ENCODE assay signal across 21 mouse cellular contexts in genomic region chr3:122766930-122767329, GRCm38 (mm10). TPM values are rescaled to one million over a fixed set of nuclear protein-coding genes. Genes with fewer than 3 reads are reported as not detected.
DNase-seq lines count a peak whose midpoint lies in the region; ATAC-seq and TF ChIP-seq lines count a peak whose summit lies in the region.
"Had no signal": no experiment of that assay in that cellular context is flagged by ENCODE, and none has a peak within 500 bp of the region (broad histone marks: within the 10 kb centered on the region; RNA-seq: fewer than 3 reads in every experiment).

No protein-coding gene starts in this region.

- no peak for TF ChIP-seq EP300 in stomach, postnatal 0 days (optimal IDR thresholded peaks at IDR 0.05)

- H3K27me3 ChIP-seq in forebrain, embryonic 12.5 days = no peaks in the 10 kb centered on the region
- H3K27me3 ChIP-seq in forebrain, embryonic 11.5 days (ENCODE audit: control insufficient read depth, insufficient read depth, low read length) = no peaks in the 10 kb centered on the region
- no peaks in the 10 kb centered on the region for H3K27me3 ChIP-seq in stomach, embryonic 14.5 days (ENCODE audit: control insufficient read depth, insufficient read depth, low read length)
- no peaks in the 10 kb centered on the region for H3K27me3 ChIP-seq in stomach, postnatal 0 days (ENCODE audit: control insufficient read depth, insufficient read depth, low read length)
- H3K27me3 ChIP-seq: embryonic facial prominence, embryonic 13.5 days; heart, embryonic 12.5 days; hindbrain, embryonic 12.5 days; kidney, embryonic 15.5 days; limb, embryonic 15.5 days; Patski had no signal

- no peaks in the 10 kb centered on the region for H3K4me1 ChIP-seq in forebrain, embryonic 12.5 days
- H3K4me1 ChIP-seq in forebrain, embryonic 11.5 days (replicated peaks; ENCODE audit: control insufficient read depth, insufficient read depth, low read length) = no peaks in the 10 kb centered on the region
- peaks cover 4% of the 10 kb centered on the region; the same call in 1 of the 2 replicates for H3K4me1 ChIP-seq in stomach, embryonic 14.5 days (ENCODE audit: control insufficient read depth, insufficient read depth, low read length)
- H3K4me1 ChIP-seq in stomach, postnatal 0 days (replicated peaks; ENCODE audit: control insufficient read depth, insufficient read depth) = no peaks in the 10 kb centered on the region; the same call in 1 of the 2 replicates
- H3K4me1 ChIP-seq: hindbrain, embryonic 12.5 days; kidney, embryonic 15.5 days; limb, embryonic 15.5 days had no signal

- intact Hi-C loops in left cerebral cortex, postnatal 25 days (cut with DNase I) = loop anchor here (5.0 kb wide), 1 partner anchor 35 kb away; no protein-coding TSS in a partner anchor

- DNase-seq in forebrain, embryonic 11.5 days (ENCODE audit: low spot score) = no peak
- DNase-seq in left cerebral cortex, postnatal 25 days (ENCODE audit: low spot score in 2 of 2) = peak; percentile 21 to 38
- DNase-seq in left cerebral cortex, adult 18-20 months (ENCODE audit: low spot score in 2 of 2) = no peak
- DNase-seq in stomach, postnatal 0 days (ENCODE audit: low spot score) = no peak
- no peak for DNase-seq in kidney, adult 11 months
- no peak for DNase-seq in ovary, adult 18-20 months (ENCODE audit: low spot score)
- DNase-seq: adrenal gland, adult 8-10 months; cerebellum, adult 9-11 months; heart, postnatal 14 days; kidney, postnatal 4 days; thymus, postnatal 36 days had no signal

- peak overlapping the region; percentile 25; the same call in 1 of the 2 replicates for H3K27ac ChIP-seq in forebrain, embryonic 12.5 days
- no peak overlapping the region for H3K27ac ChIP-seq in forebrain, embryonic 11.5 days (ENCODE audit: low read depth, low read length)
- peak overlapping the region; percentile 44; the same call in 1 of the 2 replicates for H3K27ac ChIP-seq in stomach, embryonic 14.5 days (ENCODE audit: low read length)
- H3K27ac ChIP-seq in stomach, postnatal 0 days (replicated peaks) = no peak overlapping the region; the same call in 1 of the 2 replicates
- H3K27ac ChIP-seq: embryonic facial prominence, embryonic 13.5 days; hindbrain, embryonic 12.5 days; kidney, embryonic 15.5 days; limb, embryonic 15.5 days had no signal

- H3K36me3 ChIP-seq in forebrain, embryonic 12.5 days (replicated peaks) = 0 out of 2 replicates have a peak, but pooled peaks cover 8% of the 10 kb centered on the region
- H3K36me3 ChIP-seq in forebrain, embryonic 11.5 days (ENCODE audit: control insufficient read depth, insufficient read depth, low read length) = no peaks in the 10 kb centered on the region
- H3K36me3 ChIP-seq in stomach, embryonic 14.5 days (ENCODE audit: control insufficient read depth, insufficient read depth, low read length) = peaks cover 11% of the 10 kb centered on the region
- peaks cover 6% of the 10 kb centered on the region; the same call in 1 of the 2 replicates for H3K36me3 ChIP-seq in stomach, postnatal 0 days (ENCODE audit: control insufficient read depth, insufficient read depth, low read length)
- H3K36me3 ChIP-seq: hindbrain, embryonic 12.5 days; kidney, embryonic 15.5 days; limb, embryonic 15.5 days had no signal

- 63% methylated on average over 4 of the region's 4 CpGs for WGBS in forebrain, embryonic 12.5 days
- WGBS in forebrain, embryonic 11.5 days = 69% methylated on average over 4 of the region's 4 CpGs
- 36% methylated on average over 4 of the region's 4 CpGs for WGBS in stomach, embryonic 14.5 days
- 44% methylated on average over 4 of the region's 4 CpGs for WGBS in stomach, postnatal 0 days

- no peak overlapping the region for H3K4me3 ChIP-seq in forebrain, embryonic 12.5 days (replicated peaks)
- H3K4me3 ChIP-seq in forebrain, embryonic 11.5 days (ENCODE audit: low read depth, low read length) = no peak overlapping the region
- no peak overlapping the region for H3K4me3 ChIP-seq in stomach, embryonic 14.5 days (ENCODE audit: low read depth, low read length)
- H3K4me3 ChIP-seq in stomach, postnatal 0 days (ENCODE audit: low read depth, low read length) = no peak overlapping the region
- H3K4me3 ChIP-seq: embryonic facial prominence, embryonic 13.5 days; heart, embryonic 12.5 days; hindbrain, embryonic 12.5 days; kidney, embryonic 15.5 days; limb, embryonic 15.5 days had no signal

- no peak for ATAC-seq in forebrain, embryonic 12.5 days (ENCODE audit: low FRiP score)
- no peak for ATAC-seq in forebrain, embryonic 11.5 days (replicated peaks; ENCODE audit: low FRiP score)
- ATAC-seq in stomach, embryonic 14.5 days (ENCODE audit: insufficient number of reproducible peaks, insufficient read depth, low FRiP score, low read depth) = no peak
- no peak for ATAC-seq in stomach, postnatal 0 days (ENCODE audit: low FRiP score, low TSS enrichment)
- ATAC-seq: CD4-positive, CD25-positive, alpha-beta regulatory T cell, adult 4 months; Patski had no signal

- H3K4me2 ChIP-seq in forebrain, embryonic 12.5 days = no peak overlapping the region
- H3K4me2 ChIP-seq in forebrain, embryonic 11.5 days (ENCODE audit: low read depth, low read length, severe bottlenecking) = no peak overlapping the region
- no peak overlapping the region for H3K4me2 ChIP-seq in stomach, embryonic 14.5 days (replicated peaks; ENCODE audit: low read depth, low read length)
- no peak overlapping the region for H3K4me2 ChIP-seq in stomach, postnatal 0 days (replicated peaks; ENCODE audit: low read depth)
- H3K4me2 ChIP-seq: embryonic facial prominence, embryonic 13.5 days; heart, embryonic 12.5 days; hindbrain, embryonic 12.5 days; kidney, embryonic 15.5 days; limb, embryonic 15.5 days; midbrain, embryonic 11.5 days had no signal

- H3K9me3 ChIP-seq in forebrain, embryonic 12.5 days = no peaks in the 10 kb centered on the region
- H3K9me3 ChIP-seq in forebrain, embryonic 11.5 days (ENCODE audit: control insufficient read depth, low read length) = no peaks in the 10 kb centered on the region
- H3K9me3 ChIP-seq in stomach, embryonic 14.5 days (ENCODE audit: control insufficient read depth, low read depth, low read length) = no peaks in the 10 kb centered on the region
- no peaks in the 10 kb centered on the region for H3K9me3 ChIP-seq in stomach, postnatal 0 days (ENCODE audit: control insufficient read depth, low read length)
- H3K9me3 ChIP-seq: embryonic facial prominence, embryonic 13.5 days; heart, embryonic 12.5 days; kidney, embryonic 15.5 days; limb, embryonic 15.5 days had no signal

- H3K9ac ChIP-seq in forebrain, embryonic 12.5 days = no peak overlapping the region
- no peak overlapping the region for H3K9ac ChIP-seq in forebrain, embryonic 11.5 days (ENCODE audit: low read length)
- no peak overlapping the region for H3K9ac ChIP-seq in stomach, embryonic 14.5 days (replicated peaks; ENCODE audit: low read depth, low read length)
- H3K9ac ChIP-seq in stomach, postnatal 0 days (ENCODE audit: low read length) = no peak overlapping the region
- H3K9ac ChIP-seq: embryonic facial prominence, embryonic 13.5 days; heart, embryonic 12.5 days; hindbrain, embryonic 12.5 days; kidney, embryonic 15.5 days; limb, embryonic 15.5 days had no signal

- no peak for TF ChIP-seq CTCF in stomach, postnatal 0 days (IDR thresholded peaks at IDR 0.05; ENCODE audit: low read depth)

RNA-seq across cellular contexts. Expression of gene Pde5a, which starts 38.2 kb away (rescaled TPM):
- 4.3 and 4.4 TPM in 2 replicates for polyA plus RNA-seq in forebrain, embryonic 12.5 days (2016; fragmentation: Nextera tagmentation; extraction: Ambion mirVana)
- polyA plus RNA-seq in forebrain, embryonic 11.5 days (2014; fragmentation: Nextera tagmentation; extraction: Ambion mirVana) = 5.3 and 5.5 TPM in 2 replicates
- total RNA-seq in left cerebral cortex, postnatal 25 days (2021) = 10 to 100 TPM; 12.6 to 13.3 TPM
- total RNA-seq in left cerebral cortex, adult 18-20 months (2021) = 10 to 100 TPM; 19.8 to 23.8 TPM
- 56.3 and 60.0 TPM in 2 replicates for polyA plus RNA-seq in stomach, embryonic 14.5 days (2014; fragmentation: Nextera tagmentation; extraction: Ambion mirVana)
- 12.0 and 12.8 TPM in 2 replicates for polyA plus RNA-seq in stomach, postnatal 0 days (2015; fragmentation: Nextera tagmentation; extraction: Ambion mirVana)

Comparison
In these comparisons a context has a peak if more than half of its experiments do, and no peak if none do; other contexts are left out.
1. H3K27ac ChIP-seq: peak in forebrain, embryonic 12.5 days (single experiment) and stomach, embryonic 14.5 days (single experiment); none in forebrain, embryonic 11.5 days (single experiment) and stomach, postnatal 0 days (single experiment).
2. DNase-seq: peak in left cerebral cortex, postnatal 25 days (2 of 2); none in forebrain, embryonic 11.5 days (single experiment), left cerebral cortex, adult 18-20 months (0 of 2), stomach, postnatal 0 days (single experiment), kidney, adult 11 months (single experiment) and ovary, adult 18-20 months (single experiment).